Mouse (Mus musculus): ENCODE measurements at regions not wholly inside any gene's neighbourhood (a gene's known extent, or its start where the extent isn't known, plus 50 kb on each side); places are given as distances from the start of the nearest gene placed in this dataset.

- H3K9ac ChIP-seq = no peak overlapping the region
- no peak for DNase-seq (ENCODE audit: low spot score)
- peaks cover 23% of the 10 kb centered on the region for H3K4me1 ChIP-seq (replicated peaks; ENCODE audit: control insufficient read depth, insufficient read depth, low read length)
- no peak overlapping the region for H3K4me2 ChIP-seq (replicated peaks)
- no peaks in the 10 kb centered on the region for H3K36me3 ChIP-seq (replicated peaks; ENCODE audit: control insufficient read depth, insufficient read depth)
- WGBS = 89% methylated on average over 6 of the region's 6 CpGs
- no peak overlapping the region for H3K4me3 ChIP-seq (replicated peaks; ENCODE audit: low read length)
- no peaks in the 10 kb centered on the region for H3K27me3 ChIP-seq (ENCODE audit: control insufficient read depth, insufficient read depth, low read length)
- 0 out of 2 replicates have a peak, but pooled peaks cover 3% of the 10 kb centered on the region for H3K9me3 ChIP-seq (ENCODE audit: control insufficient read depth, low read length)
- H3K27ac ChIP-seq = peak overlapping the region; percentile 40; the same call in 1 of the 2 replicates
- no peak for ATAC-seq (ENCODE audit: low FRiP score)
Observed at GRCm38 (mm10) chr11:31771491-31772439, 100.1 kb upstream of the Bod1 start.

- Histone ChIP-seq H3K27me3 (ENCODE audit: control insufficient read depth, insufficient read depth, low read length) (no peaks in the 10 kb centered on the region), H3K27ac (no peak overlapping the region), H3K4me1 (replicated peaks; ENCODE audit: control insufficient read depth, insufficient read depth, low read length) (no peaks in the 10 kb centered on the region), H3K4me3 (replicated peaks; ENCODE audit: low read length) (no peak overlapping the region), H3K9ac (no peak overlapping the region), H3K4me2 (replicated peaks) (no peak overlapping the region), H3K9me3 (ENCODE audit: control insufficient read depth, low read length) (0 out of 2 replicates have a peak, but pooled peaks cover 3% of the 10 kb centered on the region), H3K36me3 (replicated peaks; ENCODE audit: control insufficient read depth, insufficient read depth) (no peaks in the 10 kb centered on the region)
- no peak for ATAC-seq (ENCODE audit: low FRiP score)
- 87% methylated on average over 8 of the region's 8 CpGs for WGBS
- DNase-seq (ENCODE audit: low spot score) = no peak
Observed at GRCm38 (mm10) chr11:31777531-31777930, 94.5 kb upstream of the Cpeb4 start.

- H3K4me1 ChIP-seq (replicated peaks; ENCODE audit: control insufficient read depth, insufficient read depth, low read length) = no peaks in the 10 kb centered on the region
- WGBS = 86% methylated on average over 4 of the region's 4 CpGs
- no peak overlapping the region for H3K4me2 ChIP-seq (replicated peaks)
- 0 out of 2 replicates have a peak, but pooled peaks cover 8% of the 10 kb centered on the region for H3K9me3 ChIP-seq (ENCODE audit: control insufficient read depth, low read length)
- DNase-seq (ENCODE audit: low spot score) (no peak), ATAC-seq (ENCODE audit: low FRiP score) (no peak)
- H3K4me3 ChIP-seq (replicated peaks; ENCODE audit: low read length) = no peak overlapping the region
- no peak overlapping the region for H3K9ac ChIP-seq
- H3K27ac ChIP-seq = no peak overlapping the region
- no peaks in the 10 kb centered on the region for H3K36me3 ChIP-seq (replicated peaks; ENCODE audit: control insufficient read depth, insufficient read depth)
- no peaks in the 10 kb centered on the region for H3K27me3 ChIP-seq (ENCODE audit: control insufficient read depth, insufficient read depth, low read length)
Observed at GRCm38 (mm10) chr11:31778766-31779165, 93.2 kb upstream of the Cpeb4 start.

GRCm38 (mm10) chr11:31779267-31779666 lies 92.7 kb upstream of the Cpeb4 start:
- Histone ChIP-seq H3K9ac (no peak overlapping the region), H3K4me3 (replicated peaks; ENCODE audit: low read length) (no peak overlapping the region), H3K27ac (no peak overlapping the region), H3K27me3 (ENCODE audit: control insufficient read depth, insufficient read depth, low read length) (no peaks in the 10 kb centered on the region), H3K36me3 (replicated peaks; ENCODE audit: control insufficient read depth, insufficient read depth) (no peaks in the 10 kb centered on the region), H3K4me1 (replicated peaks; ENCODE audit: control insufficient read depth, insufficient read depth, low read length) (no peaks in the 10 kb centered on the region), H3K9me3 (ENCODE audit: control insufficient read depth, low read length) (0 out of 2 replicates have a peak, but pooled peaks cover 8% of the 10 kb centered on the region), H3K4me2 (replicated peaks) (no peak overlapping the region)
- ATAC-seq (ENCODE audit: low FRiP score) = no peak
- WGBS = 94% methylated on average over 2 of the region's 2 CpGs
- no peak for DNase-seq (ENCODE audit: low spot score)

- DNase-seq (ENCODE audit: low spot score) (no peak), ATAC-seq (ENCODE audit: low FRiP score) (no peak)
- WGBS = 88% methylated on average over 6 of the region's 6 CpGs
- Histone ChIP-seq H3K36me3 (replicated peaks; ENCODE audit: control insufficient read depth, insufficient read depth) (no peaks in the 10 kb centered on the region), H3K4me3 (replicated peaks; ENCODE audit: low read length) (no peak overlapping the region), H3K4me2 (replicated peaks) (no peak overlapping the region), H3K9me3 (ENCODE audit: control insufficient read depth, low read length) (0 out of 2 replicates have a peak, but pooled peaks cover 8% of the 10 kb centered on the region), H3K27ac (no peak overlapping the region), H3K4me1 (replicated peaks; ENCODE audit: control insufficient read depth, insufficient read depth, low read length) (no peaks in the 10 kb centered on the region), H3K27me3 (ENCODE audit: control insufficient read depth, insufficient read depth, low read length) (no peaks in the 10 kb centered on the region), H3K9ac (no peak overlapping the region)
Observed at GRCm38 (mm10) chr11:31780969-31781368, 91.0 kb upstream of the Cpeb4 start.

GRCm38 (mm10) chr11:31781605-31782004 lies 90.4 kb upstream of the Cpeb4 start:
- Histone ChIP-seq H3K4me2 (replicated peaks) (no peak overlapping the region), H3K4me1 (replicated peaks; ENCODE audit: control insufficient read depth, insufficient read depth, low read length) (no peaks in the 10 kb centered on the region), H3K9me3 (ENCODE audit: control insufficient read depth, low read length) (0 out of 2 replicates have a peak, but pooled peaks cover 8% of the 10 kb centered on the region), H3K36me3 (replicated peaks; ENCODE audit: control insufficient read depth, insufficient read depth) (no peaks in the 10 kb centered on the region), H3K9ac (no peak overlapping the region), H3K4me3 (replicated peaks; ENCODE audit: low read length) (no peak overlapping the region), H3K27me3 (ENCODE audit: control insufficient read depth, insufficient read depth, low read length) (no peaks in the 10 kb centered on the region), H3K27ac (no peak overlapping the region)
- 85% methylated on average over 6 of the region's 6 CpGs for WGBS
- DNase-seq (ENCODE audit: low spot score) = no peak
- ATAC-seq (ENCODE audit: low FRiP score) = no peak

- no peaks in the 10 kb centered on the region for H3K27me3 ChIP-seq (ENCODE audit: control insufficient read depth, insufficient read depth, low read length)
- H3K4me1 ChIP-seq (replicated peaks; ENCODE audit: control insufficient read depth, insufficient read depth, low read length) = no peaks in the 10 kb centered on the region
- no peak for DNase-seq (ENCODE audit: low spot score)
- WGBS = 87% methylated on average over 4 of the region's 4 CpGs
- H3K4me3 ChIP-seq (replicated peaks; ENCODE audit: low read length) = no peak overlapping the region
- no peak overlapping the region for H3K9ac ChIP-seq
- H3K9me3 ChIP-seq (ENCODE audit: control insufficient read depth, low read length) = 0 out of 2 replicates have a peak, but pooled peaks cover 8% of the 10 kb centered on the region
- no peak overlapping the region for H3K4me2 ChIP-seq (replicated peaks)
- no peaks in the 10 kb centered on the region for H3K36me3 ChIP-seq (replicated peaks; ENCODE audit: control insufficient read depth, insufficient read depth)
- H3K27ac ChIP-seq = no peak overlapping the region
- no peak for ATAC-seq (ENCODE audit: low FRiP score)
Observed at GRCm38 (mm10) chr11:31783506-31784063, 88.4 kb upstream of the Cpeb4 start.

GRCm38 (mm10) chr11:31784332-31784901 lies 87.6 kb upstream of the Cpeb4 start:
- Histone ChIP-seq H3K4me1 (replicated peaks; ENCODE audit: control insufficient read depth, insufficient read depth, low read length) (no peaks in the 10 kb centered on the region), H3K4me3 (replicated peaks; ENCODE audit: low read length) (no peak overlapping the region), H3K9ac (no peak overlapping the region), H3K27me3 (ENCODE audit: control insufficient read depth, insufficient read depth, low read length) (no peaks in the 10 kb centered on the region), H3K9me3 (ENCODE audit: control insufficient read depth, low read length) (0 out of 2 replicates have a peak, but pooled peaks cover 8% of the 10 kb centered on the region), H3K36me3 (replicated peaks; ENCODE audit: control insufficient read depth, insufficient read depth) (no peaks in the 10 kb centered on the region), H3K4me2 (replicated peaks) (no peak overlapping the region), H3K27ac (no peak overlapping the region)
- 95% methylated on average over 6 of the region's 6 CpGs for WGBS
- DNase-seq (ENCODE audit: low spot score) (no peak), ATAC-seq (ENCODE audit: low FRiP score) (no peak)

GRCm38 (mm10) chr11:31785160-31785559 lies 86.9 kb upstream of the Cpeb4 start:
- Histone ChIP-seq H3K9ac (no peak overlapping the region), H3K4me3 (replicated peaks; ENCODE audit: low read length) (no peak overlapping the region), H3K4me1 (replicated peaks; ENCODE audit: control insufficient read depth, insufficient read depth, low read length) (no peaks in the 10 kb centered on the region), H3K36me3 (replicated peaks; ENCODE audit: control insufficient read depth, insufficient read depth) (no peaks in the 10 kb centered on the region), H3K9me3 (ENCODE audit: control insufficient read depth, low read length) (0 out of 2 replicates have a peak, but pooled peaks cover 8% of the 10 kb centered on the region), H3K27ac (no peak overlapping the region), H3K4me2 (replicated peaks) (no peak overlapping the region), H3K27me3 (ENCODE audit: control insufficient read depth, insufficient read depth, low read length) (no peaks in the 10 kb centered on the region)
- ATAC-seq (ENCODE audit: low FRiP score) (no peak), DNase-seq (ENCODE audit: low spot score) (no peak)
- 76% methylated on average over 7 of the region's 7 CpGs for WGBS

Measured in hindbrain, embryonic 14.5 days (tissue).